Mouse (Mus musculus) gastrocnemius, postnatal 36 days (tissue): ENCODE measurements around the gene Slc44a5. TPM values are rescaled to one million over a fixed set of nuclear protein-coding genes. Genes with fewer than 3 reads are reported as not detected.

Source experiments
- DNase-seq, 2 experiments: peaks; one replicate each; pipeline ENCODE4 v3.0.0; 2022
- intact Hi-C: fragments of 180-260 bp; cut with DNase I; formaldehyde crosslinking; loops from one replicate; pipeline ENCODE4 v1.15.1; 2025
- total RNA-seq, 2 experiments: library from RNA; stranded (reverse); gene quantifications; 2 replicates each; pipeline ENCODE4 v1.2.3; 2021

The Slc44a5 gene
- total RNA-seq, 2 experiments from 2014 or later, result 0.05 to 0.10 TPM

DNA sequence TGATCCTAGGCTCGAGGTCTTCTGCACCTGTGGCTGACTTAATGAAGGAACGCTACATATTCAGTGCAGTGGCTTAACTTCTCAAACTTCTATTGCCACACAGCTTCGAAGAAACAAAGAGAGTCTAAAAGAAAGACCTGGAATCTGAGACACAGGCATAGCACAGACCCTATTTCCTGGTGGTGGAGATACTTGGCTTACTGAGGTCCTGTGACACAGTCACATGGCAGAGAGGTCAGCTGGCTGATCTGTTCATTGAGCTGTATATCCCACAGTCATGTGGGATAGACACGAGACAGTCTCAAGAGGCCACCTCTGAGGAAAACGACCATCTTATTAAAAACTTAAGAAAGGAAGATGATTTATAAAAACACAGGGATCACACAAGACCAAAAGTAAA, 116.8 kb downstream of the Slc44a5 start:
- intact Hi-C loops, result no loop called here
- no peak for DNase-seq

- intact Hi-C loops, result no loop called here
- no peak for DNase-seq
These were observed 118.5 kb downstream of the Slc44a5 start for GRCm38 (mm10) chr3:154091468-154092338.

DNA sequence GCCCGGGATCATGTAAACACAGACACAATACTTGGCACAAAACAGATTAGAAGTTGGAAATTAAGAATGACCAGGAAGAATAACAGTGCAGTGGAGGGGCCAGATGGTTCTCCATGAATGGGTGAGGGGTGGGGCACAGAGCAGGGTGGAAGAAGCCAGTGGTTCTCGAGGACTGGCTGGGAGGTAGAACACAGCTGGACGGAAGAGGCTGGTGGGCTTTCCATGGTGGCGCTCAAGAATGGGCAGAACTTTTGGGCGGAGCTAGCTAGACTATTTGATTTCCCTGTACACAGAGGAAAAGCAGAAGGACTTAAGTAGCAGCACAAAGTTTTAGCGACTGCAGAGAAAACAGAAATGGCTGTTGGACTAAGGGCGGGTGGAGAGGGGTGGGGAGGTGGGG, 119.2 kb downstream of the Slc44a5 start:
- no peak for DNase-seq
- intact Hi-C loops, result no loop called here

- DNase-seq, result no peak
- intact Hi-C loops, result no loop called here
These were observed 120.6 kb downstream of the Slc44a5 start for GRCm38 (mm10) chr3:154093745-154094322.

DNA sequence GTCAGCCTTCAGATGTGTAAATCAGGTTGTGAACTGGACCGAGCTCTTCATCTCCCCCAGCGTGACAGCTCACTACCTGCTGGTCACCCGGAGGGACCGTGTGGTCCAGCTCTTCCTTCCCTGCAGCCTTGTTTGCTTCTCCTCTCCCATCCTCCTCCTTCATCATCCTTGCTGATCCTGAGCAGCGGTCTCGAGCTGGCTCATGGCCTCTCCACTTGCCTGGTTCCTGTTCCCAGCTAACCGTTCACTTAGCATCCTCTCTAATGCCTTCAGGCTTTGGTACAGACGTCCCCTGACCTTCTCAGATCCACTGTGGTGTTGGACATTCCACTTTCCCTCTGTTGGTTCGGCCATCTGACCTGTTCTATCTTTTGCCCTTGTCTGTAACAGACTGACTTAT, 128.4 kb downstream of the Slc44a5 start:
- DNase-seq, result no peak

GRCm38 (mm10) chr3:154110528-154110927, 137.3 kb downstream of the Slc44a5 start:
- intact Hi-C loops, result no loop called here
- no peak for DNase-seq

More for the DNA sequence above, 128.4 kb downstream of the Slc44a5 start:
- intact Hi-C loops, result no loop called here

DNA sequence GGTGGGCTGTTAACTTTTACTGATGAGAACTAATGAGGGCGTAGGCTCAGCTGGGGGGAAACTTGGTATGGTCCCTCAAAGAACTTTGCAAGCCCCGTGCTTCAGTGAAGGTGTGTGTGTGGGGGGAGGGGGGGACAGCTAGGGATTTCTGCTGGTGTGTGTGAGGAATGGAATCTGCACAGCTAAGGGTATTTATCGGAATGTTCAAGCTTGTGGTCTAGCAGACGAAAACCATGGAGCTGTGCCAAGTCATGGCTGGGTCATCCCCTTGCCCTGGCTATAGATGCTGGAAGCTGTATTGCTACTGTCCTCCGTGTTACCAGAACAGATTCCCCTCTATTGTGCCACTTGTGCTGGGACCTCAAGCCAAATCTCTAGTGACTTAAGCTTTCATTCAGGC, 138.0 kb downstream of the Slc44a5 start:
- no peak for DNase-seq
- intact Hi-C loops, result no loop called here

DNA sequence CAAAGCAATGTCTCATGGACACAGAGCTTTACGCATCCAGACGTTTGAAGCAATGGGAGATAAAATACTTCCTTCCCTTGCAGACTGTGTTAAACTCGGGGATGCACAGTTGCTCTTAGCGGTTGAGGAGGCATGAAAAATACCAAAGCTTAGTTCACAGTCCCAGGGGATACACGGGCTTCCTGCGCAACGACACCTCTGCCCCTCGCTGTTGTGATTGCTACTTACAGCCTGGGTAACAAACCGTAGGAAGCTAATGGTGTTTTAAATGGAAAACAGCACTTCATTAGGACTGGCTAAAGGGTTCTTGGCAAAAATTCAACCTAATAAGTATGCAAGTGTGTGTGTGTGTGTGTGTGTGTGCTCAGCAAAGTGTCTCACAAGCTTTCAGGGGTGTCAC, 141.8 kb downstream of the Slc44a5 start:
- no peak for DNase-seq
- intact Hi-C loops, result no loop called here

- intact Hi-C loops, result no loop called here
- DNase-seq, result no peak
These were observed 142.2 kb downstream of the Slc44a5 start for GRCm38 (mm10) chr3:154115478-154115877.

DNA sequence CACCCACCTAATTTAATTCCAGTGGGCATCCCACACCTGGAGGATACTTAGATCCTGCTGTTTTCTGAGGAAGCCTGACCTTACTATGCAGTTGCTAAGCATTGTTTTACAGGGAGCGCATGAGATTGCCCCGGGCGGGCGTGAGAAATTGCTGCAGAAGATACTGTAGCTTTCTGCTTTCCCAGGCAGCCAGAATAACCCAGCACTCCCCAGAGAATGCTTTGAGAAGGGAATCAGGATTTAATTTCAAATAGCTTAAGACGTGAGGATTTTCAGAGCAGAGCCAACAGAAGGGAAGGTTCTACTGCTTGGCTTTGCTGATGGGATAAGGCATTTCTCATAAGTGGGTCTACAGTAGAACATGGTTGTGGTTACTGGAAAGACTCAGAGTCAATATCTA, 142.8 kb downstream of the Slc44a5 start:
- DNase-seq, result no peak
- intact Hi-C loops, result no loop called here

GRCm38 (mm10) chr3:154118992-154119603, 145.9 kb downstream of the Slc44a5 start:
- DNase-seq, result no peak
- intact Hi-C loops, result no loop called here

DNA sequence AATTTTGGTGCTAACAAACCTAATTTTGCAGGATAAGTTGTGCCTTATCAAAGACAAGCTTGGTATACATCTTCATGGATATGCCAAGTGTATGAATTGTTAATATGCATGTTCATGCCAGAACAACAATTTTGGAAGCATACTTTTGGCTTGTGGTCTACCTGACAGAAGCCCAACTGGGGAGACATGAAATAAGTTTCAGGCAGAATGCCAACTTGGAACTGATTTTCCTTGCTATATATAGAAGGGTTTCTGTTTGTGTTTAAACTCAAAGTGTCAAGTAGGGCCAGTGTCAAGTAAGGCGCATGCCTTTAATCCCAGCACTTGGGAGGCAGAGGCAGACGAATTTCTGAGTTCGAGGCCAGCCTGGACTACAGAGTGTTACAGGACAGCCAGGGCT, 149.3 kb downstream of the Slc44a5 start:
- DNase-seq, result no peak
- intact Hi-C loops, result no loop called here

- DNase-seq, result no peak
- intact Hi-C loops, result no loop called here
These were observed 151.8 kb downstream of the Slc44a5 start for GRCm38 (mm10) chr3:154124890-154125575.

GRCm38 (mm10) chr3:154125768-154126376, 152.6 kb downstream of the Slc44a5 start:
- intact Hi-C loops, result no loop called here
- no peak for DNase-seq

GRCm38 (mm10) chr3:154127246-154127645, 154.0 kb downstream of the Slc44a5 start:
- intact Hi-C loops, result no loop called here
- DNase-seq, result no peak

DNA sequence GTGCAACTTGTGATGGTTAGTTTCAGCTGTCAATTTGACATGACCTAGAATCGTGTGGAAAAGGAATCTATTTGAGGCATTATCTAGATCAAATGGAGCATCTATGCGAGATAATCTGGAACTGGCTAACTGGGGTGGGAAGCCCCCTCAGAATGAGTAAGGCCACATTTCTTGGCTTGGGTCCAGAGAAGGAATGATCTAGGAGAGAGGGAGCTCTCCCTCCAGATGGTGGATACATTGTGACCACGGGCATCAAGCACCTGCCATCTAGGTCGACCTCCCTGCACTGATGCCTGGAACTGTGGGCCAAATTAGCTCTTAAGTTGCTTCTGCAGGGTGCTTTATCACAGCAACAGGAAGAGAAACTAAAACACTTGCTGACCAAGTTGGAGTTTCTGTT, 155.8 kb downstream of the Slc44a5 start:
- intact Hi-C loops, result no loop called here
- DNase-seq, result no peak

- intact Hi-C loops, result no loop called here
- DNase-seq, result no peak
These were observed 157.3 kb downstream of the Slc44a5 start for GRCm38 (mm10) chr3:154130431-154131114.

DNA sequence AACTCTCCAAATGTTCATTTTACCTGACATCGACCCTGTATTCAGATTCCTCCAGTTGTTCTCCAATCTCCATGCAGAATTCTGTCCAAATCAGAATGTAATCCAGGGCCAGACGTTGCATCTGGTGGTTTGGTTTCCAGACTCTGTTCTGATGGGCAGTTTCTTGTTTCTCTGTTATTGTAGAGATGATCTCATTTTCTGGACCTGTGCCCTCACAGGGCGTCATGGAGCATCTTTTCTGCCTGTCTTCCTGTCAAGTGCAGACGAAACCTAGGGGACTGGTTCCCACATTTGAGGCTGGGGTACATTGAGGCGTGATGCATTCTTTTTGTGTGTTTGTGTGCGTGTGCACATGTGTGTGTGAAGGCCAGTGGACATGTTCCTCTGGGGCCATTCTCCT, 160.8 kb downstream of the Slc44a5 start:
- intact Hi-C loops, result no loop called here
- peak in 1 of 2 experiments; percentile 19 for DNase-seq

- intact Hi-C loops, result no loop called here
- no peak for DNase-seq
These were observed 161.5 kb downstream of the Slc44a5 start for GRCm38 (mm10) chr3:154134701-154135100.

- DNase-seq, result no peak
- intact Hi-C loops, result no loop called here
These were observed 163.3 kb downstream of the Slc44a5 start for GRCm38 (mm10) chr3:154136501-154136900.
